Mouse (Mus musculus): ENCODE results near the gene Gm7247. TPM values are rescaled to one million over a fixed set of nuclear protein-coding genes. Genes with fewer than 3 reads are reported as not detected.
A peak's percentile ranks its signal among the peaks of the same experiment; 100 is the strongest.

The Gm7247 gene
- not detected in 2 replicates for polyA plus RNA-seq (2014; fragmentation: Nextera tagmentation; extraction: Ambion mirVana)

DNA sequence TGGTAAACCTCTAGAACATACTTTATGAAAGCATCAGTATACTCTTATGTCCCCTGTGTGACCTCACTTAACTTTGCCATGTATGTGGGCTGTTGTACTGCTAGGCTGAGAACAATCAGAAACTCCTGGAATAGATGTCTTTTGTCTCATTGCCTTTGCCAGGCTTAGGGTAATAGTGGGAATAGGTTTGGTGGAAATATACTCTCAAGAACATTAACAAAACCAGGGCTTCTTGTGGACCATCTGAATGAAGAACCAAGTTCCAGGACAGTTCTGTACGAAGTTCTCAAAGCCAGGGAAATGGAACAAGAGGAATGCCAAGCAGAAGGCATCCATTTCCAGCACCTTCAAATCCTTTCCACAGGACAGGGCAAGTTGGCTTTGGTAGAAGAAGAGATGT lies at the start of gene Gm7247:
Gene Gm7247, plus strand, starts transcription at position 301 of the 400 bp plus-strand sequence.
- H3K27me3 ChIP-seq (ENCODE audit: control insufficient read depth, insufficient read depth, low read length), result peaks cover 3% of the 10 kb centered on the region; the same call in 1 of the 2 replicates
- H3K4me2 ChIP-seq (replicated peaks), result no peak within 1 kb of the TSS
- no peak within 1 kb of the TSS for H3K27ac ChIP-seq
- WGBS, result 82% methylated on average over 1 of the region's 1 CpGs
- no peak for DNase-seq (ENCODE audit: low spot score)
- no peak within 1 kb of the TSS for H3K9ac ChIP-seq
- H3K4me1 ChIP-seq (replicated peaks; ENCODE audit: control insufficient read depth, insufficient read depth, low read length), result no peaks in the 10 kb centered on the region
- no peak within 1 kb of the TSS for H3K4me3 ChIP-seq (replicated peaks; ENCODE audit: low read length)
- H3K36me3 ChIP-seq (replicated peaks; ENCODE audit: control insufficient read depth, insufficient read depth), result no peaks in the 10 kb centered on the region
- ATAC-seq (ENCODE audit: low FRiP score), result no peak
- H3K9me3 ChIP-seq (ENCODE audit: control insufficient read depth, low read length), result no peaks in the 10 kb centered on the region

DNA sequence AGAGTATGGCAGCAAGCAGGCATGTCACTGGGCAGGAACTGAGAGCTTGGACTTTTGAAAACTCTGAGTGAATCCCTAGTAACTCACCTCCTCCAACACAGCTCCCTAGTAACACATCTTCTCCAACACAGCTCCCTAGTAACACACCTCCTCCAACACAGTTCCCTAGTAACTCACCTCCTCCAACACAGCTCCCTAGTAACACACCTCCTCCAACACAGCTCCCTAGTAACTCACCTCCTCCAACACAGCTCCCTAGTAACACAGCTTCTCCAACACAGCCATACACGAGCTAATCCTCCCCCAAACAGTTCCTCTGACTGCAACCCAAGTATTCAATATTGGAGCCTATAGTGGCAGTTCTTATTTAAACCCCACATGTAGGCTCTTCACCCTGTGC lies 37.6 kb upstream of the Gm7247 start:
- no peak for ATAC-seq (ENCODE audit: low FRiP score)
- Histone ChIP-seq H3K4me3 (replicated peaks; ENCODE audit: low read length) (no peak overlapping the region), H3K27ac (no peak overlapping the region), H3K4me2 (replicated peaks) (no peak overlapping the region), H3K4me1 (replicated peaks; ENCODE audit: control insufficient read depth, insufficient read depth, low read length) (no peaks in the 10 kb centered on the region), H3K36me3 (replicated peaks; ENCODE audit: control insufficient read depth, insufficient read depth) (no peaks in the 10 kb centered on the region), H3K27me3 (ENCODE audit: control insufficient read depth, insufficient read depth, low read length) (no peaks in the 10 kb centered on the region), H3K9ac (no peak overlapping the region), H3K9me3 (ENCODE audit: control insufficient read depth, low read length) (no peaks in the 10 kb centered on the region)
- no peak for DNase-seq (ENCODE audit: low spot score)
- 74% methylated on average over 1 of the region's 1 CpGs for WGBS

DNA sequence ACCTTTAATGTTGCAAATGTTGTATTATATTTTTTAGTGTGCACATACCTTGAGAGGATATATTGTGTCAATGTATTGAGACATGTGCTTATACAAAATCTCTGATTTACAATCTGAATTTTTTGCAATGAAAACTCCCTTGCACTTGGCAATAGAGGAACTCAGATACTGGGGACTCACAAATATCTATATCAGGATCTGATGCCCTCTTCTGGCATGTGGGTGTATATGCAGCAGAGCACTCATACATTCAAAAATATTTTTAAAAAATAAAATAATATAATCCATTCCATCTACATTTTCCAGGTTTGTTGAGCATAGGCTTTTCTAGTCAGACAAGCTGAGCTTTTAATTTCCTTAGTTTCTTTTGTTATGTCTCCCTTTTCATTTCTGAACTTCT lies 15.5 kb upstream of the Gm7247 start:
- Histone ChIP-seq H3K4me3 (replicated peaks; ENCODE audit: low read length) (no peak overlapping the region), H3K4me1 (replicated peaks; ENCODE audit: control insufficient read depth, insufficient read depth, low read length) (no peaks in the 10 kb centered on the region), H3K4me2 (replicated peaks) (no peak overlapping the region), H3K9ac (no peak overlapping the region), H3K27me3 (ENCODE audit: control insufficient read depth, insufficient read depth, low read length) (no peaks in the 10 kb centered on the region), H3K36me3 (replicated peaks; ENCODE audit: control insufficient read depth, insufficient read depth) (no peaks in the 10 kb centered on the region), H3K27ac (no peak overlapping the region), H3K9me3 (ENCODE audit: control insufficient read depth, low read length) (no peaks in the 10 kb centered on the region)
- ATAC-seq (ENCODE audit: low FRiP score) (no peak), DNase-seq (ENCODE audit: low spot score) (no peak)

DNA sequence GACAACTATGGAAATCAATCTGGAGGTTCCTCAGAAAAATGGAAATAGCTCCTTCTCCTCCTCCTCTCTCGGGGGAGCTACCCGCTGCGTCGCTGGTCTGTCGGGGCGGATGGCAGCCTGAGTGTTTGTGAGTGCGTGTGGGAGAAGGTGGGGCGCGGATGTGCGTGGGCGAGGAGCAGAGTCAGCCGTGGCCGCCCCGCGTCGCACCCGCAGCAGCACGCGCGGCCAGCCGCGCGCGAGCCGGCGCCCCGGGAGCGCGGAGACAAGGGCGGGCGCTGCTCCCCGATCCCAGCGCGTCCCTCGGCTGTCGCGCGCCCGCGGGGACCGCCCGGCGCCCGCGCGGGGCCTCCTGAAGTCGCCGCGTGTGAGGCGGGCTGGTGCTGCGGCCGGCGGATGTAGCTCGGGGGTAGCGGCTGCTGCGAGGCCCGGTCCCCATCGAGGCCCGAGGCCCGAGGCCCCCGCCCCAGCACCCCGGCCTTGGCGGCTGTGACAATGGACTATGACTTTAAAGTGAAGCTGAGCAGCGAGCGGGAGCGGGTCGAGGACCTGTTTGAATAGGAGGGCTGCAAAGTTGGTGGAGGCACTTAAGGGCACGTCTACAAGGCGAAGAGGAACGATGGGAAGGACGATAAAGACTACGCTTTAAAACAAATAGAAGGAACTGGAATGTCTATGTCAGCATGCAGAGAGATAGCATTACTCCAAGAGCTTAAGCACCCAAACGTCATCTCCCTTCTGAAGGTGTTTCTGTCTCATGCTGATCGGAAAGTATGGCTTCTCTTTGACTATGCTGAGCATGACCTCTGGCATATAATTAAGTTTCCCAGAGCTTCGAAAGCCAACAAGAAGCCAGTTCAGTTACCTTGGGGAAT lies 3.2 kb upstream of the Gm7247 start:
- DNase-seq (ENCODE audit: low spot score), result peak; percentile 57
- no peaks in the 10 kb centered on the region for H3K9me3 ChIP-seq (ENCODE audit: control insufficient read depth, low read length)
- no peaks in the 10 kb centered on the region for H3K36me3 ChIP-seq (replicated peaks; ENCODE audit: control insufficient read depth, insufficient read depth)
- peak overlapping the region; percentile 55 for H3K4me3 ChIP-seq (replicated peaks; ENCODE audit: low read length)
- H3K27ac ChIP-seq, result no peak overlapping the region
- ATAC-seq (ENCODE audit: low FRiP score), result peak; percentile 93
- H3K27me3 ChIP-seq (ENCODE audit: control insufficient read depth, insufficient read depth, low read length), result peaks cover 3% of the 10 kb centered on the region; the same call in 1 of the 2 replicates
- H3K4me1 ChIP-seq (replicated peaks; ENCODE audit: control insufficient read depth, insufficient read depth, low read length), result no peaks in the 10 kb centered on the region
- WGBS, result 6% methylated on average over 62 of the region's 75 CpGs
- H3K9ac ChIP-seq, result peak overlapping the region; percentile 75
- H3K4me2 ChIP-seq (replicated peaks), result peak overlapping the region; percentile 90

DNA sequence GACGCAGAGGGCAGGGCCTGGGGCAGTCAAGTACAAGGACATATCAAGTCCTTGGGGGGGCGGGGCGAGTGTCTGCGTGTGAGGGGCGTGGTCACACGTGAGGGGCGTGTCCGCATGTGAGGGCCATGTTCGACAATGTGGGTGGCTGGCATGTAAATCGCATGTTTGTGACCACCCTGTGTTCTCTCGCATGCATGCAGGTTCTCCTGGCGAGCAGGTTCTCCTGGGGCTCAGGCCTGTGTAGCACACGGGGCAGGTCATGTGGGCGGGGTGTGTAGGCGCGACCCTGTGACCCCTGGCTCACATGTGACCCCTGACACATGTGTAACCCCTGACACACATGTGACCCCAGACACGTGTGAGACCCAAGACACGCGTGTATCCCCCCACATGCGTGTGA lies 21.2 kb downstream of the Gm7247 start:
- H3K9ac ChIP-seq, result no peak overlapping the region
- ATAC-seq (ENCODE audit: low FRiP score) (no peak), DNase-seq (ENCODE audit: low spot score) (no peak)
- no peak overlapping the region for H3K4me3 ChIP-seq (replicated peaks; ENCODE audit: low read length)
- H3K27me3 ChIP-seq (ENCODE audit: control insufficient read depth, insufficient read depth, low read length), result no peaks in the 10 kb centered on the region
- 98% methylated on average over 20 of the region's 20 CpGs for WGBS
- H3K36me3 ChIP-seq (replicated peaks; ENCODE audit: control insufficient read depth, insufficient read depth), result no peaks in the 10 kb centered on the region
- H3K9me3 ChIP-seq (ENCODE audit: control insufficient read depth, low read length), result peaks cover 18% of the 10 kb centered on the region
- no peak overlapping the region for H3K27ac ChIP-seq
- H3K4me2 ChIP-seq (replicated peaks), result no peak overlapping the region
- H3K4me1 ChIP-seq (replicated peaks; ENCODE audit: control insufficient read depth, insufficient read depth, low read length), result no peaks in the 10 kb centered on the region

DNA sequence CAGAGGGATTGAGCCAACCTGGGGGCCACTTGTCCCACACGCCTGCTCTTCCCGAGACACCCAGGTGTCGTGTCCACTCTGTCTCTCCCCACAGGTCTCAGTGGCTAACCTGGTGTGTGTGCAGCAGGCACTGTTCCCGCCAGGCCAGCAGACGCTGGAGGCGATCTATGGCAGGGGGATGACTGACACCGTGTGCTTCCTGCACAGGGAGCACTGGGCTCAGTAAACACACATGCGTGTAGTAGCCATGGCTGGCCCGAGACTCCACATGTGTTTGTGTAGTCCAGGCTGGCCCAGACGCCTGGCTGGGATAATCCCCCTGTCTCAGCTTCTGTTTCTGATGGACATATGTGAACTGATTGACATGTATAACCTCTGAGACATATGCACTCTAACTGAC lies 22.8 kb downstream of the Gm7247 start:
- 97% methylated on average over 10 of the region's 10 CpGs for WGBS
- Histone ChIP-seq H3K36me3 (replicated peaks; ENCODE audit: control insufficient read depth, insufficient read depth) (no peaks in the 10 kb centered on the region), H3K27ac (no peak overlapping the region), H3K27me3 (ENCODE audit: control insufficient read depth, insufficient read depth, low read length) (no peaks in the 10 kb centered on the region), H3K4me1 (replicated peaks; ENCODE audit: control insufficient read depth, insufficient read depth, low read length) (no peaks in the 10 kb centered on the region), H3K9ac (no peak overlapping the region), H3K4me3 (replicated peaks; ENCODE audit: low read length) (no peak overlapping the region), H3K9me3 (ENCODE audit: control insufficient read depth, low read length) (peaks cover 18% of the 10 kb centered on the region), H3K4me2 (replicated peaks) (no peak overlapping the region)
- peak; percentile 23 for DNase-seq (ENCODE audit: low spot score)
- no peak for ATAC-seq (ENCODE audit: low FRiP score)

DNA sequence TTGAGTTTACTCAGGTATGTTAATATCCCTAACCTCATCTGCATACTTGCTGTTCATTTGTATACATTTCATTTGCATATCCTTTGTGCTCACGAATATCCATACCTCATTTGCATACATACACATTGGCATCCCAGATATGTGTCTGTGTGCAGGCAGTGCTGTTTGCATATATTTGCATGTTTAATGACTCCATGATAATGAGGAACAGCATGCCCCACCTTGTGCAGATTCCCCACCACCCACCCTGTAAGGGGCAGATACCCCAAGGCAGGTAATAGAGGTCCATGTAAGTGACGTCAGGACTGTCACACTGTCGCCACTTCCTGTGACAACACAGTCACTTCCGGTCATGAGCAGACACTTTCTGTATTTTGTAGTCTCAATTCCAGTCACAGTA lies 24.2 kb downstream of the Gm7247 start:
- 64% methylated on average over 4 of the region's 4 CpGs for WGBS
- DNase-seq (ENCODE audit: low spot score) (peak; percentile 45), ATAC-seq (ENCODE audit: low FRiP score) (peak; percentile 88)
- no peaks in the 10 kb centered on the region for H3K27me3 ChIP-seq (ENCODE audit: control insufficient read depth, insufficient read depth, low read length)
- no peak overlapping the region for H3K27ac ChIP-seq
- no peaks in the 10 kb centered on the region for H3K36me3 ChIP-seq (replicated peaks; ENCODE audit: control insufficient read depth, insufficient read depth)
- no peak overlapping the region for H3K9ac ChIP-seq
- no peak overlapping the region for H3K4me3 ChIP-seq (replicated peaks; ENCODE audit: low read length)
- peaks cover 18% of the 10 kb centered on the region for H3K9me3 ChIP-seq (ENCODE audit: control insufficient read depth, low read length)
- H3K4me2 ChIP-seq (replicated peaks), result no peak overlapping the region
- H3K4me1 ChIP-seq (replicated peaks; ENCODE audit: control insufficient read depth, insufficient read depth, low read length), result no peaks in the 10 kb centered on the region

DNA sequence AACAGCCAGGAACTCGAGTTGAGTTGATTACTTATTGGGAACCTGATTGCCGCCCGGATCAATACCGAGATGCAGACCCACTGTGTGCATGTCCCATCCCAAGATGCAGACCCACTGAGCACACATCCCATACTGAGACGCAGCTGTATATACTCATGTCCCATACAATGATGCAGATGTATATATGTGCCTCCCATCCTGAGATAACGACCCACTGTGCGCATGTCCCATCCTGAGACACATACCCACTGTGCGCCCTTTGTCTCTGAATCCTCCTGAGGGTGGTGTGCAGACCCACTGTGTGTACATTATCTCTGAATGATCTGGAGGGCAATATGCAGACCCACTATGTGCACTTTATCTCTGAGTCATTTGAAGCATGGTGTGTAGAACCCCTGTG lies 26.2 kb downstream of the Gm7247 start:
- Histone ChIP-seq H3K9me3 (ENCODE audit: control insufficient read depth, low read length) (peaks cover 17% of the 10 kb centered on the region), H3K9ac (no peak overlapping the region), H3K4me2 (replicated peaks) (no peak overlapping the region), H3K4me1 (replicated peaks; ENCODE audit: control insufficient read depth, insufficient read depth, low read length) (no peaks in the 10 kb centered on the region), H3K36me3 (replicated peaks; ENCODE audit: control insufficient read depth, insufficient read depth) (no peaks in the 10 kb centered on the region), H3K27ac (no peak overlapping the region), H3K4me3 (replicated peaks; ENCODE audit: low read length) (no peak overlapping the region), H3K27me3 (ENCODE audit: control insufficient read depth, insufficient read depth, low read length) (no peaks in the 10 kb centered on the region)
- ATAC-seq (ENCODE audit: low FRiP score), result no peak
- no peak for DNase-seq (ENCODE audit: low spot score)
- WGBS, result 95% methylated on average over 8 of the region's 8 CpGs

DNA sequence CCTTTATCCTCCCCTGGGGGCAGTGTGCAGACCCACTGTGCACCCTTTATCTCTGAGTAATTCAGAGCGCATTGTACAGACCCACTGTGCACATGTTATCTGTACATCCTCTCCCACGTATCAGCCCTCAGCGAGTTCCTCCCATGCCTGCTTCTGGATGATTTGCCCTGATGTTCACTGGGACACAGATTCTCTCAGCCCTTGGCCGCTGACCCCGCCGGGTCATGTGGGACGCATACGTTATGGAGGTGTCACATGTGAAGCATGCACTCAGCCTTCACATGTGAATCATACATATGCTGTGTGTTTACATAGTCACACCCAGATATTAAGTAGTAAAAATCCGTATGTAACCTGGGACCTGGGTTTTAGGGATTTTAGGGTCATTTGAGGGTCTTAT lies 26.7 kb downstream of the Gm7247 start:
- H3K9me3 ChIP-seq (ENCODE audit: control insufficient read depth, low read length), result peaks cover 13% of the 10 kb centered on the region
- H3K36me3 ChIP-seq (replicated peaks; ENCODE audit: control insufficient read depth, insufficient read depth), result no peaks in the 10 kb centered on the region
- DNase-seq (ENCODE audit: low spot score), result no peak
- no peak overlapping the region for H3K4me2 ChIP-seq (replicated peaks)
- H3K4me1 ChIP-seq (replicated peaks; ENCODE audit: control insufficient read depth, insufficient read depth, low read length), result no peaks in the 10 kb centered on the region
- no peak overlapping the region for H3K9ac ChIP-seq
- no peak overlapping the region for H3K4me3 ChIP-seq (replicated peaks; ENCODE audit: low read length)
- WGBS, result 94% methylated on average over 9 of the region's 9 CpGs
- H3K27ac ChIP-seq, result no peak overlapping the region
- ATAC-seq (ENCODE audit: low FRiP score), result no peak
- no peaks in the 10 kb centered on the region for H3K27me3 ChIP-seq (ENCODE audit: control insufficient read depth, insufficient read depth, low read length)
